Mouse (Mus musculus) forebrain, embryonic 10.5 days (tissue): ENCODE data around the gene Pced1b. TPM values are rescaled to one million over a fixed set of nuclear protein-coding genes. Genes with fewer than 3 reads are reported as not detected.

Experiments
- DNase-seq: peaks from one replicate; pipeline ENCODE4 v3.0.0-alpha.2; 2017; ENCODE audit warnings: low spot score; ENCODE audit errors: extremely low spot score
- H3K27ac ChIP-seq: fragments of 300-500 bp; sonication (generic); 2 replicates; pipeline ENCODE4 v1.5.1; 2016; ENCODE audit warnings: mild to moderate bottlenecking
- H3K27me3 ChIP-seq: fragments of 300-500 bp; sonication (generic); 2 replicates; pipeline ENCODE4 v1.6.1; 2016; ENCODE audit warnings: mild to moderate bottlenecking; ENCODE audit not compliant: poor library complexity, severe bottlenecking
- H3K36me3 ChIP-seq: fragments of 300-500 bp; sonication (generic); replicated peaks from 2 replicates; pipeline ENCODE4 v1.6.1; 2016; ENCODE audit warnings: mild to moderate bottlenecking, moderate library complexity
- H3K4me1 ChIP-seq: fragments of 300-500 bp; sonication (generic); 2 replicates; pipeline ENCODE4 v1.6.1; 2016
- H3K4me3 ChIP-seq: fragments of 300-500 bp; sonication (generic); 2 replicates; pipeline ENCODE4 v1.5.1; 2016; ENCODE audit warnings: mild to moderate bottlenecking, moderate library complexity
- H3K9me3 ChIP-seq: fragments of 300-500 bp; sonication (generic); 2 replicates; pipeline ENCODE4 v1.6.1; 2016; ENCODE audit warnings: mild to moderate bottlenecking, moderate library complexity
- WGBS: fragments of 180-500 bp; shearing (Covaris S2); methylation state at CpG from one replicate; pipeline ENCODE4 v1.1.7; 2016; 5-methylcytosine and 5-hydroxymethylcytosine counted together
- polyA plus RNA-seq: library from polyadenylated mRNA; unstranded; fragments of >200 nt; fragmentation: Nextera tagmentation; extraction: Ambion mirVana; gene quantifications from 2 replicates; pipeline ENCODE4 v1.2.1, GENCODE M21; 2016

Pced1b gene
- polyA plus RNA-seq, 1 experiment from 2014 or later: 3.2 TPM

DNA sequence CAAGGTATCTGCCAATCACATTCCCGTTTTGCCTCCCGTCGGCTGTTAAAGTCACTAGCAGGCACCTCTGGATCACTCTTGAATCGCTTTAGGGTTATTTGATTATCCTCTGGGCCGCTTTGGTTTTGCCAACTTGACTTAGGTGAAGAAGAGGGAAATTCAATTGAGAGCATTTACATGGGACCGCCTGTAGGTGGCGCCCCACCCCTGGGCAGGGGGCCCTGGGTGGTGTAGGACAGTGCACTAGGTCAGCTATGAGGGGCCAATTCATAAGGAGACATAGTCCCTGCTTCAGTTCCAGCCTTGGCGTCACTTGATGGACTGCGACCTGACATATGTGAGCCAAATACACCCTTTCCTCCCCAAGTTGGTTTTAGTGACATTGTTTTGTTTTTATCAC, 10.0 kb upstream of the Pced1b start:
- H3K36me3 ChIP-seq: no peaks in the 10 kb centered on the region

DNA sequence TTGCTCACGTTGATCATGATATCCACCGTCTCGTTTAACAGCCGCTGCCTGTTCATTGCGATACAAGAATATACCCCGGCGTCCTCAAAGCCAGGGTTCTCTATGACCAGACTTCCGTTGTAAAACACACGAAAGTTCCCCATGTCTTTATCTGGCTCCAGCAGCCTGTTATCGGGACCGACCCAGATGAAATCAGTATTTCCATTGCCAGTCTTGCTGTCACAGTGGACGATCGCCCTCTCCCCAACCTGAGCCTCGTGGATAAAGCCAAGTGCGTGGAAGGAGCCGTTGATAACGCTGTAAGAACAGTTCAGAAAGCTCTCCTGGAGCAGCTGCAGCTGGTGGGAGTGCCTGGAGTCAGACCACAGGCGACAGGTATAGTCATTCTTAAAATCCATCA, 1.5 kb upstream of the Pced1b start:
- Histone ChIP-seq H3K27me3 (peaks cover 25% of the 10 kb centered on the region), H3K36me3 (no peaks in the 10 kb centered on the region), H3K27ac (no peak overlapping the region), H3K4me1 (peaks cover 21% of the 10 kb centered on the region), H3K4me3 (no peak overlapping the region), H3K9me3 (no peaks in the 10 kb centered on the region)
- 89% methylated on average over 18 of the region's 18 CpGs for WGBS
- DNase-seq: no peak

More for the DNA sequence above, 10.0 kb upstream of the Pced1b start:
- Histone ChIP-seq H3K9me3 (no peaks in the 10 kb centered on the region), H3K4me3 (no peak overlapping the region), H3K4me1 (no peaks in the 10 kb centered on the region), H3K27ac (no peak overlapping the region), H3K27me3 (no peaks in the 10 kb centered on the region)
- 53% methylated on average over 9 of the region's 9 CpGs for WGBS
- DNase-seq: no peak

DNA sequence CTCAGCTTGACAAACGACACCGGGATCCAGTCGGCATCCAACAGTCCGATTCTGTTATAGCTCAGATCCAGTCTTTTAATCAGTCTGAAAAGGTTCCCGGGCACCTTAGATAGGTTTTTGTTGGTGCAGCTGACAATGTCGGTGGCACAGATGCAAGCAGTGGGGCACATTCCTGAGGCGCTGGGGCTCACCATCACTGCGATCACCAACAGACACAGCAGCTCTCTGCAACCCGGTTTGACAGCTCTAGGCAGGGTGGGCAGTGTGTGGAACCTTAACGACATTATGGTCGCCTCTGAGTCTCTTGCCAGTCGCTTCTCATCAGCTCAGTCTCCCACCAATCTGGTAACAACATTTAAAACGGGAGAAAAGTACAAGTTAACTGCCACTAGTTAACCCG, 651 bp upstream of the Pced1b start:
- Histone ChIP-seq H3K27ac (no peak overlapping the region), H3K4me3 (peak overlapping the region; percentile 88), H3K36me3 (no peaks in the 10 kb centered on the region), H3K4me1 (peaks cover 21% of the 10 kb centered on the region), H3K9me3 (no peaks in the 10 kb centered on the region), H3K27me3 (peaks cover 25% of the 10 kb centered on the region)
- no peak for DNase-seq
- 30% methylated on average over 14 of the region's 14 CpGs for WGBS

DNA sequence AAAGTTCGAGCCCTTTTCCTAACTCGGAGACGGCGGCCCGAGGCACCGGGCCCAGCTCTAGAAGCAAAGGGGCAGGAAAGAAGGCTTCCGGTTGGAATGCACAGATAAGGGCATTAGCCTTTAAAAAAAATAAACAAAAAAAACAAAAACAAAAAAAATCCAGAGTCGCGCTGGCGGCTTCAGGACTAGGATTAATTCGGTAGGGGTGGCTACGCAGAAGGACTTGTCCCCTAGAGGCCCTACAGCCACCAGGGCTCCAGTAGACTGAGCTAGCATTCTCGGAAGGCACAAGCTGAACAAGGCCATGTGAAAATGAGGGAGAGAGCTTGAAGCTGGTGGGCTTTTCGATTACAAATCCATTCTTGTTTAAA, 869 bp downstream of the Pced1b start:
- WGBS: 2% methylated on average over 14 of the region's 14 CpGs
- no peaks in the 10 kb centered on the region for H3K36me3 ChIP-seq
- H3K9me3 ChIP-seq: no peaks in the 10 kb centered on the region
- peak; percentile 46 for DNase-seq
- H3K27me3 ChIP-seq: peaks cover 25% of the 10 kb centered on the region
- H3K4me1 ChIP-seq: peaks cover 21% of the 10 kb centered on the region
- peak overlapping the region; percentile 88 for H3K4me3 ChIP-seq
- H3K27ac ChIP-seq: peak overlapping the region; percentile 93

DNA sequence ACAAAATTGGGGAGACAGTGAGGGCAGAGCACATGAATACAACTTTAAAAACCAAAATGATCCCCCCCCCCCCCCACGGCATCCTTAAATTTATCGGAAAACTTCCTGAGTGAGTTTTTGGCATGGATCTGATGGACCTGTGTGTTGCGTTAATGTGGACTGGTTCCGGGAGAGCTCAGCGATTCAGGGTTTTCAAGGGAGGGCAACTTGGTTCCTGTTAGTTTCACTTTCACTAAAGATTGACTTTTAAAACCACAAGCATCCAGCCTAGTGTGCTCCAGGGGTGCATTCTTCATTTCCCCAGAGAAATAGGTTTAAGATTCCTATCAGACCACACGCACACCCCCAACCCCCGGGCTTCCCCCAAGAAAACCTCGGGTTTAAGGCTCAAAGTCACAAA, 1.4 kb downstream of the Pced1b start:
- Histone ChIP-seq H3K27ac (peak overlapping the region; percentile 93; the same call in 1 of the 2 replicates), H3K36me3 (no peaks in the 10 kb centered on the region), H3K27me3 (peaks cover 25% of the 10 kb centered on the region), H3K9me3 (no peaks in the 10 kb centered on the region), H3K4me3 (peak overlapping the region; percentile 88), H3K4me1 (peaks cover 21% of the 10 kb centered on the region)
- WGBS: 43% methylated on average over 8 of the region's 8 CpGs
- DNase-seq: no peak

DNA sequence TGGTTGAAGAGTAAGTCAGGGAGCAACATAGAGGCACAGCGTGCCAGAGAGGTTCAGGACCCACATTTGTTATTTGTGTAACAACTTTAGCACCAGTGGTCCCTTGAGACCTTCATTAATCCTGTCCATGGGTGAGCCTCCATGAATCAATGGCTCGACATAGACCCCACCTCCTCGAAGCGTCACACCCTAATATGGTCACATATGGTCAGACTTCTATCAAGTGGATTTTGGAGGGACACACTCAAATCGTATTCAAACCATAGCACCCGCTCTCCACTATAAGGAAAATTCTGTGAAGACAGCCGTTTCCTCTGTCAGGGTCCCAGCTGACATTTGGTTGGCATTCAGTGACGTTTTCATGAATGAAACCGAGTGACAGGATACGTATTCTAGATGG, 2.4 kb downstream of the Pced1b start:
- Histone ChIP-seq H3K4me3 (no peak overlapping the region), H3K27me3 (peaks cover 21% of the 10 kb centered on the region), H3K36me3 (no peaks in the 10 kb centered on the region), H3K4me1 (peaks cover 21% of the 10 kb centered on the region), H3K9me3 (no peaks in the 10 kb centered on the region), H3K27ac (no peak overlapping the region)
- DNase-seq: no peak
- WGBS: 93% methylated on average over 10 of the region's 10 CpGs

DNA sequence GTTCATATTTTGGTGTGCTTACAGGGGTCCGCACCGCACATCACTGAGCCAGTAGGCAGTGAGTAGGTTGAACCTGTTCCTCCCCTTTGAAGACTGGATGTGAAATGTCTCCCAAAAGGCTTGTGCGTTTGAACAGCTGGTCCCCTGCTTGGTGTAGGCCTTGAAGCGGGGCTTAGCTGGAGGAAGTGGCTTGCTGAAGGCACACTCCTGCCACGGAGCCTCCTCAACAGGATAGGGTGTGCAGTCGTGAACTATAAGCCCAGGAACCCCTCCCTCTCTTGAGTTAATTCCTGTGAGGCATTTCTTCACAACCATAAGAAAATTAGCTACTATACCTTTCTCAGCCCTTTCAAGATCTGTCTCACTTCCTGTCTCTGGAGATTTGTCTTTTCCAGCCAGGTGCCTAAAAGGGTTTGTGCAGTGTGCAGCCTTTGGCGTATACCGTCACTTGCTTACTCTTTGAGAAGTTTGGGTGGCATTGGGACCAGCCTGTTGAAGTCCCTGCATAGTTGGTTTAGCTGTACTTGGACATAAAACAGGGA, 5.7 kb downstream of the Pced1b start:
- Histone ChIP-seq H3K27me3 (no peaks in the 10 kb centered on the region), H3K9me3 (no peaks in the 10 kb centered on the region), H3K36me3 (no peaks in the 10 kb centered on the region), H3K4me3 (no peak overlapping the region), H3K27ac (no peak overlapping the region), H3K4me1 (peaks cover 10% of the 10 kb centered on the region)
- no peak for DNase-seq
- 80% methylated on average over 8 of the region's 8 CpGs for WGBS

DNA sequence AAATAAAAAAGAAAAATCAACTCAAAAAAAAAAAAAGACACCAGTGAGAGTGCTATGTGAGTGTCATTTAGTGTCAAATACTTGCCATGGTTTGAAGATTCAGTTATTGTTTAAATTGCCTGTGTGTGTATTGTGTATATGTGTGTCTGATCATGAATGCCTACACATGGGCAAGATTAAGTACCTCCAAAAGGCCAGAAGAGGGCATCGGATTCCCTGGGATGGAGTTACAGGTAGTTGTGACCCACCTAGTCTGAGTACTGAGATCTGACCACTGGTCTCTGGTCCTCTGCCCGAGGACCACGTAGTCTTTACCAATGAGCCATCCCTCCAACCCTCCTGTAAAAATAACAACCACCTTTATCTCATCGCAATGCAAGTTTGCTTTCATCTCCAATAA, 7.5 kb downstream of the Pced1b start:
- Histone ChIP-seq H3K9me3 (no peaks in the 10 kb centered on the region), H3K4me3 (no peak overlapping the region), H3K27me3 (no peaks in the 10 kb centered on the region), H3K4me1 (no peaks in the 10 kb centered on the region), H3K27ac (no peak overlapping the region), H3K36me3 (no peaks in the 10 kb centered on the region)
- no peak for DNase-seq
- WGBS: 92% methylated on average over 4 of the region's 4 CpGs

DNA sequence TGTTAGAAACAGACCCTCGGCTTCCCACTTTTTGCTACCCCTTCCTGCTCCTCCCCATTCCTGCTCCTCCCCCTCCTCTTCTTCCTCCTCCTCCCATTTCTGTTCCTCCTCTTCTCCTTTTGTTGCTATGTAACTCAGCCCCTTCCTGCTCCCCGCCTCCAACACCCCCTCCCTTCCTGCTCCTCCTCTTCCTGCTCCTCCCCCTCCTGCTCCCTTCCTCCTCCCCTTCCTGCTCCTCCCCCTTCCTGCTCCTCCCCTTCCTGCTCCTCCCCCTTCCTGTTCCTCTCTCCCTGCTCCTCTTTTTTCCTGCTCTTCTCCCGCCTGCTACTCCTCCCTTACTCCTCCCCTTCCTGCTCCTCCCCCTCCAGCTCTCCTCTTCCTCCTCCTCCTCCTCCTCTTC, 8.9 kb downstream of the Pced1b start:
- Histone ChIP-seq H3K4me3 (no peak overlapping the region), H3K4me1 (no peaks in the 10 kb centered on the region), H3K36me3 (no peaks in the 10 kb centered on the region), H3K27me3 (no peaks in the 10 kb centered on the region), H3K9me3 (no peaks in the 10 kb centered on the region), H3K27ac (no peak overlapping the region)
- no peak for DNase-seq
- WGBS: 86% methylated on average over 3 of the region's 3 CpGs

DNA sequence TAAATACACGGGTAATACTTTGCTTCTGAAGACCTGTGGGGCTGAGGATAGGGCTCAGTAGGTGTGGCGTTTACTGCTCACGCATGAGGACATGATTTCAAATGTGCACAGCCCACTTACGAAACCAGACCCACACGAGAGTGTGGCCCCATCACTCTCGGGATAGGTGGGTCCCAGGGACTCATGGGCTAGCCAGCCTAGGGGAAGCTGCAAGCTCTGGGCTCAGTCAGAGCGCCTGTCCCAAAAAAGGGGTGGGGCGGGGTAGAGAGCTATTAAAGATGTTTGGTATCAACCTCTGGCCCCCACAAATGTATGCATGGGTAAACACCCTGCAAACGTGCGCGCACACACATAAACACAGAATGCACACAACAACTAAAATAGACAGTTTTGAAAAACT, 9.5 kb downstream of the Pced1b start:
- no peaks in the 10 kb centered on the region for H3K27me3 ChIP-seq
- H3K4me3 ChIP-seq: no peak overlapping the region
- no peak overlapping the region for H3K27ac ChIP-seq
- DNase-seq: no peak
- no peaks in the 10 kb centered on the region for H3K9me3 ChIP-seq
- H3K36me3 ChIP-seq: no peaks in the 10 kb centered on the region
- H3K4me1 ChIP-seq: no peaks in the 10 kb centered on the region
- WGBS: 96% methylated on average over 11 of the region's 11 CpGs

DNA sequence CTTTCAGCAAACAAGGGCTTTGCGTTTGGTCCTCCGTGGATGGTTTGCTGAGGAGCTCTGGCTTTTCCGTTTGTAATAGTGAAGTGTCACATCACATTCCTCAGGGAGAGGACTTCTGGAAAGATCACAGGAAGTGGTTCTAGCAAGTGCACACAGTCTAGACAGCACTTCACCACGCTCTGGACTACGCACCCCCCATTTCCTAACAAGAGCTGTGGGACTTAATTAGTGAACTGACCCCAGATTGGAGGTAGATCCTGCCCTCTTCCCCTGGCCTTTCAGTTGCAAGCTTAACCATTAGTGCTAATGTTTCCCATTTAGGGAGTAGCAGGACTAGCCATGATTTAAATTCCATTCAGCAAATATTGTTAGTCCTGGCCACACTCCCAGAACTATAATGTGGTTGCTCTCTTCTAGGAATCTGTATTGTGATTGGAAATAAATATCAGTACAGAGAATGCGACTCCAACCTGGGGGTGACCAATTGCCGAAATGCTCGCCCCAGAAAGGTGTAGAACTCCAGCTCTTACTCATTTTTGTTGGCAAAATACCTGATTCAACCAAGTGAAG, 10.4 kb downstream of the Pced1b start:
- H3K36me3 ChIP-seq: no peaks in the 10 kb centered on the region
- no peaks in the 10 kb centered on the region for H3K4me1 ChIP-seq
- DNase-seq: no peak
- H3K27me3 ChIP-seq: no peaks in the 10 kb centered on the region
- H3K4me3 ChIP-seq: no peak overlapping the region
- H3K9me3 ChIP-seq: no peaks in the 10 kb centered on the region
- 89% methylated on average over 8 of the region's 8 CpGs for WGBS
- H3K27ac ChIP-seq: no peak overlapping the region

DNA sequence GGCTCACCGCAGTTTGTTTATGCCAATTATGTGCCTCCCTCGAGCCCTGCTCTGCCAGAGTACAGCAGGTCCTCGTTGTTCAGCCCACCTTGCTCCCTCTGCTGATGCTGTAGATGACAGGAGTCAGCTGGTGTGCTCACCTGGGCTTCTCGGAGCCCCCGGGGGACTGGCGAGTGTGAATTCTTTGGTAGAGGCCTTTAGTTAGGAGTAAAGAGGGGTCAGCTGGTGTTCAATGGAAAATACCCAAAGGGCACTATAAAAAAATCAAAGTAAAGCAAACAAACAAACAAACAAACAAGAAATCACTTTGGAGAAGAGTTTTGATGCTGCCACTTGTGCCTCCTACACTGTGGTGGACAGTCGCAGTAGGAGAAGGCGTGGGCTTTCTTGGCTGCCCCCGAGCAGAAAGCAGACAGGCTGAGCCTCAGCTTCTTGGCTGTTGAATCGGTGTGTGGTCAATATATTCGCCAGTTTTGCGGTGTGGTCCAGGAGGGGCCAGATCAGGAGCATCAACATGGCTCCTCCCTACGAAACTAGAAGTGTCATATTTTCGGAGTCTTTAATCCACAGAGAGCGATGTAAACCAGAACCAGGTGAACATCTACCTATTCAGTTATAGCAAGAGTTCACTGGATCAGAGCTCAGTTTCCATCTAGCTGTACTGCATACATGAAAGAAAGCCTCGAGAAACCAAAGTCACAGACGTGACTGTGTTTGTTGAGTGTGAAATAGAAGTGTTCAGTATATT, 11.8 kb downstream of the Pced1b start:
- H3K4me3 ChIP-seq: no peak overlapping the region
- H3K4me1 ChIP-seq: no peaks in the 10 kb centered on the region
- H3K9me3 ChIP-seq: no peaks in the 10 kb centered on the region
- DNase-seq: no peak
- no peaks in the 10 kb centered on the region for H3K27me3 ChIP-seq
- WGBS: 93% methylated on average over 17 of the region's 17 CpGs
- H3K36me3 ChIP-seq: no peaks in the 10 kb centered on the region
- H3K27ac ChIP-seq: no peak overlapping the region

DNA sequence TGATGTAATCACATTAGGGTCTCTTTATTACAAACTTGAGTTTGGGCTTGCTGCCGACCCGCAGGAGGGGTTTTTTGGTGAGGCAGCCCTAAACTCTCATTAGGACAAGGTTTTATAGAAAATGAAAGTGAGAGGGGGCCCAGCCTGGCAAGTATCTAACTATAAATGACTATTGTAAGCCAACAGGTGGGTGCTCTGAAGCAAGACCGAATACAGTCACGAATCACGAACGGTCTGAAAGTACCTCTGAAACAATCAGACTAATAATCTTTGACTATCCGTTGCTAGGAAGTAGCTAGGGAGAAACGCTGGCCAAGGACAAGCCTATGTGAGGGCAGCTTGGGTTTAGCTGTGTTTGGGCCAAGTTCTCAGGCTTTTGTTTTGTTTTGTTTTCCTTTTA, 12.4 kb downstream of the Pced1b start:
- WGBS: 95% methylated on average over 8 of the region's 8 CpGs

More for the DNA sequence above, 12.4 kb downstream of the Pced1b start:
- H3K4me3 ChIP-seq: no peak overlapping the region
- H3K27ac ChIP-seq: no peak overlapping the region
- H3K4me1 ChIP-seq: no peaks in the 10 kb centered on the region
- DNase-seq: no peak
- no peaks in the 10 kb centered on the region for H3K9me3 ChIP-seq
- H3K27me3 ChIP-seq: no peaks in the 10 kb centered on the region
- H3K36me3 ChIP-seq: no peaks in the 10 kb centered on the region
